Mouse (Mus musculus) testis, adult 2 months (tissue): ENCODE measurements around the gene Fam185a.

Experiments used
- CTCF ChIP-seq: fragments of 200-500 bp; IDR thresholded peaks from 2 replicates; pipeline ENCODE4 v1.5.1; 2012; ENCODE audit warnings: low read depth, mild to moderate bottlenecking, inconsistent platforms, low read length, moderate library complexity; ENCODE audit not compliant: control insufficient read depth, insufficient read depth, insufficient replicate concordance
- POLR2A ChIP-seq: fragments of 200-500 bp; IDR thresholded peaks from 2 replicates; pipeline ENCODE4 v1.6.1; 2012; ENCODE audit warnings: low read depth, mild to moderate bottlenecking, inconsistent platforms, low read length, moderate library complexity; ENCODE audit not compliant: control insufficient read depth

GRCm38 (mm10) chr5:21420609-21421008 lies 4.1 kb upstream of the Fam185a start:
- TF ChIP-seq CTCF, result no peak
- TF ChIP-seq POLR2A, result no peak
